Mouse (Mus musculus) heart, embryonic 15.5 days (tissue): ENCODE results near the gene Clpx. TPM values are rescaled to one million over a fixed set of nuclear protein-coding genes. Genes with fewer than 3 reads are reported as not detected.
"Not testable (repeated sequence)": the region's sequence is repeated elsewhere in the genome, so short reads cannot be mapped to it uniquely, and the experiment has no call there.

Experiments used
- ATAC-seq: fragments of 200-750 bp; cut with Nextera tagmentation; replicated peaks from 2 replicates; pipeline ENCODE4 v1.8.0; 2017; ENCODE audit warnings: low read depth, moderate TSS enrichment; ENCODE audit not compliant: insufficient number of reproducible peaks, insufficient read depth, low FRiP score
- H3K27ac ChIP-seq: fragments of 300-500 bp; sonication (generic); 2 replicates; pipeline ENCODE4 v1.5.1; 2015; ENCODE audit warnings: mild to moderate bottlenecking, inconsistent platforms
- H3K27me3 ChIP-seq: fragments of 300-500 bp; sonication (generic); 2 replicates; pipeline ENCODE4 v1.6.1; 2015; ENCODE audit warnings: inconsistent platforms
- H3K36me3 ChIP-seq: fragments of 300-500 bp; sonication (generic); 2 replicates; pipeline ENCODE4 v1.6.1; 2015; ENCODE audit warnings: mild to moderate bottlenecking, inconsistent platforms
- H3K4me1 ChIP-seq: fragments of 300-500 bp; sonication (generic); replicated peaks from 2 replicates; pipeline ENCODE4 v1.6.1; 2015; ENCODE audit warnings: inconsistent platforms
- H3K4me2 ChIP-seq: fragments of 300-500 bp; sonication (generic); 2 replicates; pipeline ENCODE4 v1.6.1; 2015; ENCODE audit warnings: inconsistent platforms, mild to moderate bottlenecking, moderate library complexity
- H3K4me3 ChIP-seq: fragments of 300-500 bp; sonication (generic); 2 replicates; pipeline ENCODE4 v1.5.1; 2015; ENCODE audit warnings: mild to moderate bottlenecking, inconsistent platforms
- H3K9ac ChIP-seq: fragments of 300-500 bp; sonication (generic); 2 replicates; pipeline ENCODE4 v1.6.1; 2015; ENCODE audit warnings: mild to moderate bottlenecking, inconsistent platforms
- H3K9me3 ChIP-seq: fragments of 300-500 bp; sonication (generic); replicated peaks from 2 replicates; pipeline ENCODE4 v1.6.1; 2016; ENCODE audit warnings: inconsistent platforms
- WGBS: fragments of 180-500 bp; shearing (Covaris S2); methylation state at CpG from one replicate; pipeline ENCODE4 v1.1.7; 2015; ENCODE audit warnings: mixed read lengths; 5-methylcytosine and 5-hydroxymethylcytosine counted together
- polyA plus RNA-seq: library from polyadenylated mRNA; unstranded; fragments of >200 nt; fragmentation: Nextera tagmentation; extraction: Ambion mirVana; gene quantifications from 2 replicates; pipeline ENCODE4 v1.2.1, GENCODE M21; 2015

The Clpx gene
- polyA plus RNA-seq, 1 experiment from 2014 or later: 46.4 TPM

DNA sequence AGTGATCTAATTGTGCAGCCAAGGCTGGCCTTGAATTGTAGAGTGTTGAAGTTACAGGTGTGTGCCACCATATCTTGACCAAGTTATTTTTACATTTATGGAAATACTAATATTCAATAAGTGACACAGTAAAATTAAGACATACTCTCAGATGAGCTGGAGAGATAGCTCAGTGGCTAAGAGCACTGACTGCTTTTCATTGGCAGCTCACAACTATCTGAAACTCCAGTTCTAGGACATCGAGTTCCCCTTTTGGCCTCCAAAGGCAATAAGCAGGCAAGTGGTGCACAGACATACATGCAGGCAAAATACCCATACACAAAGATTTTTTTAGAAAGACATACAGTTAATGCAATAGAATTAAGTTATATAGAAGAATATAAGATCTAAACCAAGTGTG is 19.8 kb downstream of the Clpx start:
- Histone ChIP-seq H3K4me3 (no peak overlapping the region), H3K36me3 (peaks cover 62% of the 10 kb centered on the region), H3K4me2 (no peak overlapping the region), H3K4me1 (no peaks in the 10 kb centered on the region), H3K9me3 (no peaks in the 10 kb centered on the region), H3K27me3 (no peaks in the 10 kb centered on the region), H3K27ac (no peak overlapping the region), H3K9ac (no peak overlapping the region)
- ATAC-seq: no peak
- WGBS: 94% methylated on average over 1 of the region's 1 CpGs

DNA sequence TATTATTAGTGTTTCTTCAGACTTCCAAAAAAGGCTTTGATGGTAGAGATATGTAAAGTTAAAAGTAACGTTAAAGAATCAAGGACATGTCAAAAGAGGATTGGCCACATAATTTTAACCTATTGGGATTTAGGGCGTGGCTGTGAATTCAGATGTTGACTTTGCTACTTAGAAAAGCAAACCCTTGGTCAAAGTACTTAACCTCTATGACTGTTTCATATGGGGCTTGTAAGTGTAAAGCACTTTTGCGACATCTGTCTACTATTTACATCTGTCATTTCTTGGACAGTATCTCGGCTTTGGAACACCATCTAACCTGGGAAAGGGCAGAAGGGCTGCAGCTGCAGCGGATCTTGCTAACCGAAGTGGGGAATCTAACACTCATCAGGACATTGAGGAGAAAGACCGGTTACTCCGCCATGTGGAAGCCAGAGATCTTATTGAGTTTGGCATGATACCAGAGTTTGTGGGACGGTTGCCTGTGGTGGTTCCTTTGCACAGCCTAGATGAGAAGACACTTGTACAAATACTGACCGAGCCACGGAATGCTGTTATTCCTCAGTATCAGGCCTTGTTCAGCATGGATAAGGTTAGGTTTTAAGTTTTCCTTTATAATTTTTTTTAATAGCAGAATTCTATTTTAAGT is 28.3 kb downstream of the Clpx start:
- Histone ChIP-seq H3K27me3 (no peaks in the 10 kb centered on the region), H3K4me1 (no peaks in the 10 kb centered on the region), H3K4me2 (no peak overlapping the region), H3K4me3 (no peak overlapping the region), H3K9me3 (no peaks in the 10 kb centered on the region), H3K27ac (no peak overlapping the region), H3K36me3 (peaks cover 71% of the 10 kb centered on the region), H3K9ac (no peak overlapping the region)
- 83% methylated on average over 11 of the region's 11 CpGs for WGBS
- ATAC-seq: no peak

DNA sequence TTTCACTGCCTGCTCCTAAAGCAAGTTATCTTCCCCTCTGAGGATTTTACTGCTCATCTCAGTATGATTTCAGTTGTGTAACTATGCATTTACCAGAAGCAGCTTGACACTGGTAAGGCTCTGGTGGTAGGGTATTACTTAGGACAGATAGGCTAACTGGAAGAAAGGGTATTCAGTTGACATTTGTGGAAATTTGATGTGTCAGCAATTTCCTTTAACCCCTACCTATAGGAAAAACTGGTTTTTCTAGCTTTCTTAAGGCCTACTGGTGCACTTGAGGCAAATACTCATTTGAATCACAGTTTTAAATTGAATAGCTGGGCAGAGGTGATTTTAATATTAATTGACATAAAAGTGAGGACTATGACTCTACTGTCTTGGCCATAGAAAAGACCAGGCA is 31.9 kb downstream of the Clpx start:
- H3K4me3 ChIP-seq: no peak overlapping the region
- no peaks in the 10 kb centered on the region for H3K4me1 ChIP-seq
- no peaks in the 10 kb centered on the region for H3K27me3 ChIP-seq
- H3K4me2 ChIP-seq: no peak overlapping the region
- no peaks in the 10 kb centered on the region for H3K9me3 ChIP-seq
- H3K9ac ChIP-seq: no peak overlapping the region
- no peak overlapping the region for H3K27ac ChIP-seq
- H3K36me3 ChIP-seq: peaks cover 81% of the 10 kb centered on the region
- ATAC-seq: no peak

- peaks cover 71% of the 10 kb centered on the region for H3K36me3 ChIP-seq
- H3K27ac ChIP-seq: no peak overlapping the region
Observed at GRCm38 (mm10) chr9:65327371-65327770, 33.3 kb downstream of the Clpx start.

DNA sequence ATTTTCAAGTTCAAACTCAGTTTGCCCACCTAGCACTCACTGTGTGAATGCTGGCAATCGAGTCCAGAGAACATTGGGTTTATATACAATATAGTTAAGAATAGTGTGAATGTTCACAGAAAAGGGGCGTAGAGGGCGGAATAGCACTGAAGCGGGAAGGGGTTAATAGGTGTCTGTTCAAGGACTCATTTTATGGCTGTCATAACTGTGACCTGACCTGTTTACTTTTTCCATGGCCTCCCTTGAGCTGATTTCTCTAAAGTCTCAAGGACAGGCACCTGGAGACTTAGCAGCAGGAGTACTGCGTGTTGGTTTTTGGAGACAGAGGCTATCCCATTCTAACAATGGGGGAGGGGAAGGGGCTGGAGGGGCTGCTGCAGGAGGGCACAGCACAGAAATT is 39.9 kb downstream of the Clpx start:
- H3K27me3 ChIP-seq: no peaks in the 10 kb centered on the region
- no peaks in the 10 kb centered on the region for H3K4me1 ChIP-seq
- no peak overlapping the region for H3K27ac ChIP-seq
- H3K36me3 ChIP-seq: peaks cover 18% of the 10 kb centered on the region; the same call in 1 of the 2 replicates
- WGBS: 91% methylated on average over 5 of the region's 5 CpGs
- ATAC-seq: no peak
- no peak overlapping the region for H3K4me3 ChIP-seq
- no peaks in the 10 kb centered on the region for H3K9me3 ChIP-seq
- no peak overlapping the region for H3K4me2 ChIP-seq
- no peak overlapping the region for H3K9ac ChIP-seq

More at GRCm38 (mm10) chr9:65327371-65327770, 33.3 kb downstream of the Clpx start:
- 88% methylated on average over 2 of the region's 2 CpGs for WGBS
- H3K27me3 ChIP-seq: no peaks in the 10 kb centered on the region
- no peak overlapping the region for H3K4me2 ChIP-seq
- no peak overlapping the region for H3K9ac ChIP-seq
- H3K4me1 ChIP-seq: no peaks in the 10 kb centered on the region
- H3K4me3 ChIP-seq: no peak overlapping the region
- no peak for ATAC-seq
- H3K9me3 ChIP-seq: no peaks in the 10 kb centered on the region

DNA sequence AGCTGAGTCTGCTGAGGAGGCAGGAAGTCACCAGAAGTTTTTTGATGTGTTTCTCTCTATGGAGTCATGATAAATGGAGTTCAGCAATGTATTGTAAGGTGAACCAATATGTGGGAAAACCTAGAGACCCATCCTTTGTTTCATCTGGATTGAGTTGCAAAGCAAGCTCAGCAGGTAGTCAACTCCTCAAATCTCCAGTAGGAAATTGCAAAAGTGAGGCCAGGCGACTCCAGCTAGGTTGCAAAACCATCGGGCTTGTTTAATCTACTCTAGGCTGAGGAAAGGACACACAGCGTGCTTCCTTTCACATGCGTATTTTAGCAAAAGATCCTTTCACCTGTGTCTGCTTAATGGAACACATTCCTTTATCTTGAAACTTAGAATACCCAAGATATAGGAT is 45.1 kb downstream of the Clpx start:
- 84% methylated on average over 4 of the region's 4 CpGs for WGBS
- Histone ChIP-seq H3K27me3 (no peaks in the 10 kb centered on the region), H3K9ac (no peak overlapping the region), H3K36me3 (no peaks in the 10 kb centered on the region), H3K4me2 (no peak overlapping the region), H3K27ac (no peak overlapping the region), H3K9me3 (no peaks in the 10 kb centered on the region), H3K4me3 (no peak overlapping the region), H3K4me1 (no peaks in the 10 kb centered on the region)
- no peak for ATAC-seq

- no peak overlapping the region for H3K9ac ChIP-seq
- no peak for ATAC-seq
- no peaks in the 10 kb centered on the region for H3K9me3 ChIP-seq
- H3K4me3 ChIP-seq: no peak overlapping the region
- peaks cover 2% of the 10 kb centered on the region; the same call in 1 of the 2 replicates for H3K4me1 ChIP-seq
- no peak overlapping the region for H3K4me2 ChIP-seq
- no peaks in the 10 kb centered on the region for H3K36me3 ChIP-seq
- no peak overlapping the region for H3K27ac ChIP-seq
- 78% methylated on average over 2 of the region's 2 CpGs for WGBS
- no peaks in the 10 kb centered on the region for H3K27me3 ChIP-seq
Observed at GRCm38 (mm10) chr9:65340414-65340813, 46.4 kb downstream of the Clpx start.

DNA sequence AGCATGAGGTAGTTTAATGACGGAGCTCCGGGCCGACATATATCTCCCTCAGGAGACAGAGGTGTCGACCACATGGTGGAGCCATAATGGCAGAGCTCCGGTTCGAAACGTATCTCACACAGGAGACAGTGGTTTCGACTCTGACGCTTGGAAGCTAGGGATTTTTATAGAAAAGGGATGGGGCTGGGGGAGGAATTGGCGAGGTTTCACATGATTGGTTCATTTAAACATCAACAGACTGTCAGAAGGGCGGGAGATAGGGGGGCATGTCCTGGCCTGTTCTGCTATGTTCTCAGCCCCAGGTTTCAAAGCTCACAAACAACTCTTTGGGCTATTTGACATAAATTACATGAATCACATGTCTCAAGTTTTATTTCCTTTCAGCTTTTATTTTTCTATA is 51.4 kb downstream of the Clpx start:
- peak overlapping the region; percentile 92 for H3K9ac ChIP-seq
- not testable (repeated sequence) for H3K36me3 ChIP-seq, ATAC-seq, H3K9me3 ChIP-seq, H3K27me3 ChIP-seq
- 68% methylated on average over 11 of the region's 11 CpGs for WGBS
- peak overlapping the region; percentile 73 for H3K4me3 ChIP-seq
- H3K4me1 ChIP-seq: peaks cover 22% of the 10 kb centered on the region
- peak overlapping the region; percentile 97 for H3K27ac ChIP-seq
- H3K4me2 ChIP-seq: peak overlapping the region; percentile 72

DNA sequence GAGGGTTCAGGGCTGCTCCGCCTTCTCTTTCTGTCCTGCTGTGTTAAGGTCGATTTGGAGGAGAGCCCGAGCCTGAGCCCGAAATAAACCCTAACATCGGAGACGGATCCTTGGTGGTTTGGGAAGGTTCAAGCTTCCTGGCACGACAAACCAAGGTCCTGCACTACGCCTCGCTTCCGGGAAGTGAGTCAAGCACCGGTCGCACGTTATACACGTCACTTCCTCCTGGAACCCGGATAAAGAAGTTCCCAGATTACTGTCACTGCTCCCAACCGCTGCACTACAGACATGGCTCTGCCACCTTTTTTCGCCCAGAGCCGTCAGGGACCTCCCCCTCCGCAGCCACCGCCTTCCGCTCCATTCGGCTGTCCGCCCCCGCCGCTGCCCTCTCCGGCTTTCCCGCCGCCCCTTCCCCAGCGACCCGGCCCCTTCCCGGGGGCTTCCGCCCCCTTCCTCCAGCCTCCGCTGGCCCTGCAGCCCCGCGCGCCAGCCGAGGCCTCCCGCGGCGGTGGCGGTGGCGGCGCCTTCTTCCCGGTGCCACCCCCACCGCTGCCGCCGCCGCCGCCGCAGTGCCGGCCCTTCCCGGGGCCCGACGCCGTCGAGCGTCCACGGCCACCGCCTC is 51.9 kb downstream of the Clpx start, which contains the start of gene Pdcd7:
Gene Pdcd7 (plus strand): TSS at position 251 of the 622 bp plus-strand sequence.
- Histone ChIP-seq H3K4me2 (peak within 1 kb of the TSS; percentile 72), H3K9ac (peak within 1 kb of the TSS; percentile 92), H3K4me1 (peaks cover 26% of the 10 kb centered on the region), H3K36me3 (no peaks in the 10 kb centered on the region), H3K9me3 (no peaks in the 10 kb centered on the region), H3K4me3 (peak within 1 kb of the TSS; percentile 73), H3K27me3 (no peaks in the 10 kb centered on the region), H3K27ac (peak within 1 kb of the TSS; percentile 97)
- peak; percentile 93 for ATAC-seq
- WGBS: under 1% methylated on average over 57 of the region's 59 CpGs

GRCm38 (mm10) chr9:65346476-65347111 is 52.5 kb downstream of the Clpx start:
- Histone ChIP-seq H3K27me3 (no peaks in the 10 kb centered on the region), H3K4me2 (peak overlapping the region; percentile 72), H3K9me3 (no peaks in the 10 kb centered on the region), H3K4me3 (peak overlapping the region; percentile 73), H3K4me1 (peaks cover 27% of the 10 kb centered on the region), H3K27ac (peak overlapping the region; percentile 97), H3K9ac (peak overlapping the region; percentile 92), H3K36me3 (no peaks in the 10 kb centered on the region)
- whole genome bisulfite sequencing: under 1% methylated on average over 77 of the region's 77 CpGs
- ATAC-seq: peak; percentile 76

GRCm38 (mm10) chr9:65347112-65347850 is 53.2 kb downstream of the Clpx start:
- H3K9ac ChIP-seq: peak overlapping the region; percentile 92
- ATAC-seq: no peak
- no peaks in the 10 kb centered on the region for H3K27me3 ChIP-seq
- peak overlapping the region; percentile 73 for H3K4me3 ChIP-seq
- H3K4me1 ChIP-seq: peaks cover 27% of the 10 kb centered on the region
- H3K36me3 ChIP-seq: no peaks in the 10 kb centered on the region
- WGBS: 27% methylated on average over 8 of the region's 8 CpGs
- H3K9me3 ChIP-seq: no peaks in the 10 kb centered on the region
- H3K27ac ChIP-seq: peak overlapping the region; percentile 97
- peak overlapping the region; percentile 72 for H3K4me2 ChIP-seq
